Mouse (Mus musculus) thymus, adult 18-20 months (tissue): Measurements from ENCODE around the gene Ddx19a.
"Not testable (repeated sequence)": the region's sequence is repeated elsewhere in the genome, so short reads cannot be mapped to it uniquely, and the experiment has no call there.

Source experiments
- DNase-seq, 2 experiments: peaks; one replicate each; pipeline ENCODE4 v3.0.0; 2022; ENCODE audit warnings: mixed read lengths in 2 of 2

Gene Ddx19a

GRCm38 (mm10) chr8:110969910-110970770 is 27.5 kb downstream of the Ddx19a start:
- DNase-seq: peak; percentile 83 to 88

- no peak for DNase-seq
Measured at GRCm38 (mm10) chr8:110967326-110967725, 30.3 kb downstream of the Ddx19a start.

GRCm38 (mm10) chr8:110966586-110966985 is 31.0 kb downstream of the Ddx19a start:
- no peak for DNase-seq

GRCm38 (mm10) chr8:110965594-110965993 is 32.0 kb downstream of the Ddx19a start:
- no peak for DNase-seq

GRCm38 (mm10) chr8:110964666-110965065 is 32.9 kb downstream of the Ddx19a start:
- no peak for DNase-seq

- no peak for DNase-seq
Measured at GRCm38 (mm10) chr8:110963051-110963450, 34.5 kb downstream of the Ddx19a start.

GRCm38 (mm10) chr8:110959906-110960305 is 37.7 kb downstream of the Ddx19a start:
- DNase-seq: no peak

GRCm38 (mm10) chr8:110959071-110959780 is 38.4 kb downstream of the Ddx19a start:
- DNase-seq: no peak

GRCm38 (mm10) chr8:110958553-110958952 is 39.0 kb downstream of the Ddx19a start:
- not testable (repeated sequence) for DNase-seq

- no peak for DNase-seq
Measured at GRCm38 (mm10) chr8:110958135-110958534, 39.5 kb downstream of the Ddx19a start.

GRCm38 (mm10) chr8:110957471-110957870 is 40.1 kb downstream of the Ddx19a start:
- no peak for DNase-seq

GRCm38 (mm10) chr8:110956619-110957450 is 40.8 kb downstream of the Ddx19a start:
- DNase-seq: no peak

- peak in 1 of 2 experiments; percentile 63 for DNase-seq
Measured at GRCm38 (mm10) chr8:110954776-110955175, 42.8 kb downstream of the Ddx19a start.

- DNase-seq: no peak
Measured at GRCm38 (mm10) chr8:110950065-110950484, 47.5 kb downstream of the Ddx19a start.

- no peak for DNase-seq
Measured at GRCm38 (mm10) chr8:110945716-110946115, 51.9 kb downstream of the Ddx19a start.

GRCm38 (mm10) chr8:110944276-110944876 is 53.2 kb downstream of the Ddx19a start:
- no peak for DNase-seq

- no peak for DNase-seq
Measured at GRCm38 (mm10) chr8:110941453-110941948, 56.1 kb downstream of the Ddx19a start.

- DNase-seq: no peak
Measured at GRCm38 (mm10) chr8:110940682-110941452, 56.7 kb downstream of the Ddx19a start.

- peak; percentile 48 to 71 for DNase-seq
Measured at GRCm38 (mm10) chr8:110938882-110939589, 58.6 kb downstream of the Ddx19a start.

- DNase-seq: no peak
Measured at GRCm38 (mm10) chr8:110936217-110936616, 61.4 kb downstream of the Ddx19a start.

GRCm38 (mm10) chr8:110933272-110933671 is 64.3 kb downstream of the Ddx19a start:
- DNase-seq: no peak
